Mouse (Mus musculus) ES-Bruce4 (cell line): ENCODE results near the gene Plin5.

Source experiments
- CTCF ChIP-seq: IDR thresholded peaks from one replicate; pipeline ENCODE4 v1.8.1; 2011; ENCODE audit warnings: low read depth, low read length
- EP300 ChIP-seq: IDR thresholded peaks from 2 replicates; pipeline ENCODE4 v1.6.1; 2011; ENCODE audit warnings: low read depth, low read length; ENCODE audit not compliant: insufficient read depth
- POLR2A ChIP-seq: IDR thresholded peaks from one replicate; pipeline ENCODE4 v1.8.1; 2011; ENCODE audit warnings: low read length; ENCODE audit not compliant: insufficient read depth

GRCm38 (mm10) chr17:56148280-56148679, 30.9 kb upstream of the Plin5 start:
- TF ChIP-seq CTCF = no peak
- no peak for TF ChIP-seq POLR2A
- TF ChIP-seq EP300 = no peak
